Mouse (Mus musculus) heart, embryonic 14.5 days (tissue): Measurements from ENCODE around the gene Selenow. TPM values are rescaled to one million over a fixed set of nuclear protein-coding genes. Genes with fewer than 3 reads are reported as not detected.

Experiments
- ATAC-seq: fragments of 200-750 bp; cut with Nextera tagmentation; 2 replicates; pipeline ENCODE4 v1.8.0; 2017; ENCODE audit warnings: low read depth, moderate TSS enrichment; ENCODE audit not compliant: insufficient number of reproducible peaks, insufficient read depth, low FRiP score
- H3K27ac ChIP-seq, 2 experiments: fragments of 200-500 bp in 1 of 2; fragments of 300-500 bp in 1 of 2; sonication (generic) in 1 of 2; replicated peaks in 1 of 2; 2 replicates each; pipeline ENCODE4 v1.5.1; 2012 to 2014; ENCODE audit warnings: low read depth in 2 of 2, low read length in 2 of 2, control low read depth in 1 of 2, mild to moderate bottlenecking in 1 of 2, mixed read lengths in 1 of 2; ENCODE audit not compliant: control insufficient read depth in 1 of 2, insufficient read depth in 1 of 2
- H3K27me3 ChIP-seq: fragments of 300-500 bp; sonication (generic); 2 replicates; pipeline ENCODE4 v1.6.1; 2014; ENCODE audit warnings: mild to moderate bottlenecking, low read length, control low read depth; ENCODE audit not compliant: control insufficient read depth, insufficient read depth
- H3K36me3 ChIP-seq: fragments of 300-500 bp; sonication (generic); 2 replicates; pipeline ENCODE4 v1.6.1; 2014; ENCODE audit warnings: mild to moderate bottlenecking, control low read depth, low read length, mixed read lengths; ENCODE audit not compliant: control insufficient read depth, insufficient read depth
- H3K4me1 ChIP-seq, 2 experiments: fragments of 200-500 bp in 1 of 2; fragments of 300-500 bp in 1 of 2; sonication (generic) in 1 of 2; 2 replicates each; pipeline ENCODE4 v1.6.1; 2012 to 2014; ENCODE audit warnings: low read length in 2 of 2, control low read depth in 1 of 2, mixed read lengths in 1 of 2; ENCODE audit not compliant: control insufficient read depth in 2 of 2, insufficient read depth in 2 of 2
- H3K4me2 ChIP-seq: fragments of 300-500 bp; sonication (generic); 2 replicates; pipeline ENCODE4 v1.6.1; 2014; ENCODE audit warnings: mild to moderate bottlenecking, low read length
- H3K4me3 ChIP-seq, 2 experiments: fragments of 200-500 bp in 1 of 2; fragments of 300-500 bp in 1 of 2; sonication (generic) in 1 of 2; 2 replicates each; pipeline ENCODE4 v1.5.1; 2012 to 2014; ENCODE audit warnings: low read length in 2 of 2, mild to moderate bottlenecking in 2 of 2, control low read depth in 1 of 2, low read depth in 1 of 2, moderate library complexity in 1 of 2; ENCODE audit not compliant: control insufficient read depth in 1 of 2, insufficient read depth in 1 of 2
- H3K9ac ChIP-seq: fragments of 300-500 bp; sonication (generic); 2 replicates; pipeline ENCODE4 v1.6.1; 2014; ENCODE audit warnings: mild to moderate bottlenecking, low read length
- H3K9me3 ChIP-seq: fragments of 300-500 bp; sonication (generic); 2 replicates; pipeline ENCODE4 v1.6.1; 2016; ENCODE audit warnings: low read length, control low read depth; ENCODE audit not compliant: control insufficient read depth
- WGBS: fragments of 180-500 bp; shearing (Covaris S2); extraction: QIAGEN DNeasy Blood & Tissue Kit; methylation state at CpG from one replicate; pipeline ENCODE4 v1.1.7; 2014; 5-methylcytosine and 5-hydroxymethylcytosine counted together
- polyA plus RNA-seq: library from polyadenylated mRNA; unstranded; fragments of >200 nt; fragmentation: Nextera tagmentation; extraction: Ambion mirVana; gene quantifications from 2 replicates; pipeline ENCODE4 v1.2.1, GENCODE M21; 2014

Gene Selenow
- polyA plus RNA-seq, 1 experiment from 2014 or later: 831 TPM

GRCm38 (mm10) chr7:15879756-15880155, 42.4 kb downstream of the Selenow start, which contains the start of gene Crx:
TSS of gene Crx (minus strand) at chr7:15879968.
- Histone ChIP-seq H3K9me3 (no peaks in the 10 kb centered on the region), H3K36me3 (no peaks in the 10 kb centered on the region), H3K4me3 (no peak within 1 kb of the TSS), H3K27ac (no peak within 1 kb of the TSS), H3K27me3 (no peaks in the 10 kb centered on the region), H3K4me1 (no peaks in the 10 kb centered on the region), H3K4me2 (no peak within 1 kb of the TSS), H3K9ac (no peak within 1 kb of the TSS)
- ATAC-seq: no peak
- 28% methylated on average over 4 of the region's 4 CpGs for WGBS

Other genes with a start within 250 kb of the Selenow start
- not detected in 2 replicates for gene Obox5, start 172.3 kb downstream of the Selenow start, polyA plus RNA-seq
- not detected in 2 replicates for gene Obox6, start 82.7 kb downstream of the Selenow start, polyA plus RNA-seq
- not detected in 2 replicates for gene Crx, start 42.4 kb downstream of the Selenow start, polyA plus RNA-seq
- not detected in 2 replicates for gene Crxos, start 39.8 kb downstream of the Selenow start, polyA plus RNA-seq
- gene Nop53, start 23.7 kb upstream of the Selenow start, polyA plus RNA-seq: 120 and 121 TPM in 2 replicates
- 37.4 and 43.5 TPM in 2 replicates for gene Ehd2, start 45.2 kb upstream of the Selenow start, polyA plus RNA-seq
- gene Bicra, start 125.5 kb upstream of the Selenow start, polyA plus RNA-seq: 5.0 and 5.4 TPM in 2 replicates
- gene Zfp541, start 139.4 kb upstream of the Selenow start, polyA plus RNA-seq: not detected in 2 replicates
- gene Napa, start 176.1 kb upstream of the Selenow start, polyA plus RNA-seq: 159 and 161 TPM in 2 replicates
- gene Kptn, start 197.5 kb upstream of the Selenow start, polyA plus RNA-seq: 31.2 and 32.0 TPM in 2 replicates
- gene Slc8a2, start 207.4 kb upstream of the Selenow start, polyA plus RNA-seq: 0.15 TPM in 2 replicates